Comparison of ENCODE assay signal across 8 mouse cellular contexts in the genomic region with DNA sequence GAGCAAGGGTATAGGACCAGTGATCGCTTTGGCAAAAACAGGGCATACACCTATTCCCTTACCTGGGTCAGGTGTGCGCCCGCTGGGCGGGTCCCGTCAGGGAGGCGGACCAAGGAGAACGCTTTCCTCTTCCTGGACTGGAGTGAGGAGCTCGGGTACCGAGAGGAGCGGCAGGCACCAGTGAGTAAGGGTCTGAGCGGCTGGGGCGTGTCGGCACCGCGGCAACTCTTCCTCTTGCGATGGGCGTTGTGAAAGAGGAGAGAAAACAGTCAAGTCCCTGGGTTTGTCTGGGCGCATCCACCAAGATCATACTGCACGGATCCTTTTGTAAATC. TPM values are rescaled to one million over a fixed set of nuclear protein-coding genes. Genes with fewer than 3 reads are reported as not detected.
DNase-seq lines count a peak whose midpoint lies in the region; ATAC-seq lines count a peak whose summit lies in the region.

No protein-coding gene starts in this region.

- H3K27me3 ChIP-seq in heart, embryonic 11.5 days (ENCODE audit: control insufficient read depth, insufficient read depth, low read length): no peaks in the 10 kb centered on the region
- no peaks in the 10 kb centered on the region for H3K27me3 ChIP-seq in midbrain, embryonic 14.5 days (ENCODE audit: control insufficient read depth, insufficient read depth, low read length)
- H3K27me3 ChIP-seq in stomach, embryonic 14.5 days (ENCODE audit: control insufficient read depth, insufficient read depth, low read length): no peaks in the 10 kb centered on the region

- H3K4me3 ChIP-seq in heart, embryonic 11.5 days (ENCODE audit: low read depth, low read length): peak overlapping the region; percentile 75
- H3K4me3 ChIP-seq in midbrain, embryonic 14.5 days (replicated peaks; ENCODE audit: low read depth, low read length): peak overlapping the region; percentile 53
- H3K4me3 ChIP-seq in stomach, embryonic 14.5 days (ENCODE audit: low read depth, low read length): peak overlapping the region; percentile 70

- no peak for DNase-seq in heart, postnatal 25 days (ENCODE audit: low spot score)
- peak; percentile 6 for DNase-seq in gastrocnemius, postnatal 14 days
- DNase-seq in kidney, adult 8-10 months: peak; percentile 78 to 87
- peak; percentile 77 for DNase-seq in liver
- peak; percentile 70 for DNase-seq in midbrain, embryonic 14.5 days

- 0 out of 2 replicates have a peak overlapping the region, but pooled peaks have one; percentile 29 for H3K27ac ChIP-seq in heart, embryonic 11.5 days (ENCODE audit: low read depth, low read length)
- H3K27ac ChIP-seq in midbrain, embryonic 14.5 days (replicated peaks; ENCODE audit: low read depth, low read length): 0 out of 2 replicates have a peak overlapping the region, but pooled peaks have one; percentile 10
- peak overlapping the region; percentile 55; the same call in 1 of the 2 replicates for H3K27ac ChIP-seq in stomach, embryonic 14.5 days (ENCODE audit: low read length)

- peak overlapping the region; percentile 94 for H3K9ac ChIP-seq in heart, embryonic 11.5 days (ENCODE audit: low read depth, low read length)
- H3K9ac ChIP-seq in midbrain, embryonic 14.5 days (replicated peaks; ENCODE audit: low read length): peak overlapping the region; percentile 83
- H3K9ac ChIP-seq in stomach, embryonic 14.5 days (replicated peaks; ENCODE audit: low read depth, low read length): peak overlapping the region; percentile 87

- H3K9me3 ChIP-seq in heart, embryonic 11.5 days (replicated peaks; ENCODE audit: control insufficient read depth, low read length): no peaks in the 10 kb centered on the region
- H3K9me3 ChIP-seq in midbrain, embryonic 14.5 days (ENCODE audit: control insufficient read depth, low read length): no peaks in the 10 kb centered on the region
- no peaks in the 10 kb centered on the region for H3K9me3 ChIP-seq in stomach, embryonic 14.5 days (ENCODE audit: control insufficient read depth, low read depth, low read length)

- WGBS in heart, embryonic 11.5 days (ENCODE audit: insufficient replicate concordance): under 1% methylated on average over 19 of the region's 19 CpGs
- 0% methylated on average over 19 of the region's 19 CpGs for WGBS in midbrain, embryonic 14.5 days
- WGBS in stomach, embryonic 14.5 days: under 1% methylated on average over 19 of the region's 19 CpGs

- H3K4me1 ChIP-seq in heart, embryonic 11.5 days (ENCODE audit: control insufficient read depth, insufficient read depth, low read length): peaks cover 5% of the 10 kb centered on the region; the same call in 1 of the 2 replicates
- H3K4me1 ChIP-seq in midbrain, embryonic 14.5 days (ENCODE audit: control insufficient read depth, insufficient read depth, low read length): peaks cover 24% of the 10 kb centered on the region
- peaks cover 6% of the 10 kb centered on the region; the same call in 1 of the 2 replicates for H3K4me1 ChIP-seq in stomach, embryonic 14.5 days (ENCODE audit: control insufficient read depth, insufficient read depth, low read length)

- peak; percentile 56 for ATAC-seq in heart, embryonic 11.5 days (replicated peaks; ENCODE audit: insufficient number of reproducible peaks, low FRiP score, low TSS enrichment)
- peak; percentile 43 for ATAC-seq in common myeloid progenitor, adult 5-6 weeks (replicated peaks; ENCODE audit: low read depth, poor library complexity, severe bottlenecking)
- peak; percentile 57; the same call in 1 of the 2 replicates for ATAC-seq in midbrain, embryonic 14.5 days (ENCODE audit: low FRiP score, low TSS enrichment)
- ATAC-seq in stomach, embryonic 14.5 days (ENCODE audit: insufficient number of reproducible peaks, insufficient read depth, low FRiP score, low read depth): peak; percentile 76

- no peaks in the 10 kb centered on the region for H3K36me3 ChIP-seq in heart, embryonic 11.5 days (ENCODE audit: control insufficient read depth, insufficient read depth, low read length)
- H3K36me3 ChIP-seq in midbrain, embryonic 14.5 days (ENCODE audit: control insufficient read depth, insufficient read depth, low read length): no peaks in the 10 kb centered on the region
- no peaks in the 10 kb centered on the region; the same call in 1 of the 2 replicates for H3K36me3 ChIP-seq in stomach, embryonic 14.5 days (ENCODE audit: control insufficient read depth, insufficient read depth, low read length)

- peak overlapping the region; percentile 98 for H3K4me2 ChIP-seq in heart, embryonic 11.5 days
- peak overlapping the region; percentile 90 for H3K4me2 ChIP-seq in midbrain, embryonic 14.5 days (ENCODE audit: low read length)
- peak overlapping the region; percentile 83 for H3K4me2 ChIP-seq in stomach, embryonic 14.5 days (replicated peaks; ENCODE audit: low read depth, low read length)

- intact Hi-C loops in heart, postnatal 25 days (cut with DNase I): loop anchor here (10.0 kb wide), 1 partner anchor 243 kb away; no protein-coding TSS in a partner anchor
- intact Hi-C loops in gastrocnemius, postnatal 14 days (cut with DNase I; ENCODE audit: low total_unique reads): no loop called here

RNA-seq across cellular contexts. Expression of gene Sh3yl1, which starts 0.5 kb away (rescaled TPM):
- 11.7 and 13.0 TPM in 2 replicates for polyA plus RNA-seq in heart, embryonic 11.5 days (2014; fragmentation: Nextera tagmentation; extraction: Ambion mirVana)
- 1 to 10 TPM; 1.5 to 2.5 TPM for total RNA-seq in heart, postnatal 25 days (2021)
- total RNA-seq in common myeloid progenitor, adult 5-6 weeks (2017): 0.05 and 1.2 TPM in 2 replicates
- 1 to 10 TPM; 1.2 to 1.3 TPM for total RNA-seq in gastrocnemius, postnatal 14 days (2021)
- polyA plus RNA-seq in midbrain, embryonic 14.5 days (2014; fragmentation: Nextera tagmentation; extraction: Ambion mirVana): 47.5 and 49.9 TPM in 2 replicates
- polyA plus RNA-seq in stomach, embryonic 14.5 days (2014; fragmentation: Nextera tagmentation; extraction: Ambion mirVana): 23.4 and 24.2 TPM in 2 replicates

RNA-seq across cellular contexts. Expression of gene Acp1, which starts 0.6 kb away (rescaled TPM):
- 135 and 149 TPM in 2 replicates for polyA plus RNA-seq in heart, embryonic 11.5 days (2014; fragmentation: Nextera tagmentation; extraction: Ambion mirVana)
- total RNA-seq in heart, postnatal 25 days (2021): 10 to 100 TPM; 24.4 to 33.3 TPM
- 105 and 126 TPM in 2 replicates for total RNA-seq in common myeloid progenitor, adult 5-6 weeks (2017)
- 10 to 100 TPM; 35.6 to 36.2 TPM for total RNA-seq in gastrocnemius, postnatal 14 days (2021)
- polyA plus RNA-seq in midbrain, embryonic 14.5 days (2014; fragmentation: Nextera tagmentation; extraction: Ambion mirVana): 135 and 138 TPM in 2 replicates
- polyA plus RNA-seq in stomach, embryonic 14.5 days (2014; fragmentation: Nextera tagmentation; extraction: Ambion mirVana): 176 and 184 TPM in 2 replicates

RNA-seq across cellular contexts. Expression of gene Alkal2, which starts 27.9 kb away (rescaled TPM):
- 0.26 TPM in 1 of 2 replicates, not detected in the other for polyA plus RNA-seq in heart, embryonic 11.5 days (2014; fragmentation: Nextera tagmentation; extraction: Ambion mirVana)
- total RNA-seq in heart, postnatal 25 days (2021): 1 to 10 TPM in 1 of 2 experiments, under 1 TPM in 1; 0.44 to 1.2 TPM
- not detected in 2 replicates for total RNA-seq in common myeloid progenitor, adult 5-6 weeks (2017)
- 1 to 10 TPM in 1 of 2 experiments, under 1 TPM in 1; 0.68 to 1.7 TPM for total RNA-seq in gastrocnemius, postnatal 14 days (2021)
- 0.58 TPM in 1 of 2 replicates, not detected in the other for polyA plus RNA-seq in midbrain, embryonic 14.5 days (2014; fragmentation: Nextera tagmentation; extraction: Ambion mirVana)
- 1.4 and 1.8 TPM in 2 replicates for polyA plus RNA-seq in stomach, embryonic 14.5 days (2014; fragmentation: Nextera tagmentation; extraction: Ambion mirVana)
